Comparison of ENCODE assay signal across 28 mouse cellular contexts in genomic region chr2:36272288-36272950, GRCm38 (mm10). TPM values are rescaled to one million over a fixed set of nuclear protein-coding genes. Genes with fewer than 3 reads are reported as not detected.
A peak's percentile ranks its signal among the peaks of the same experiment; 100 is the strongest.
DNase-seq lines count a peak whose midpoint lies in the region; ATAC-seq and TF ChIP-seq lines count a peak whose summit lies in the region.
"Had no signal": no experiment of that assay in that cellular context is flagged by ENCODE, and none has a peak within 500 bp of the region (broad histone marks: within the 10 kb centered on the region; RNA-seq: fewer than 3 reads in every experiment).

No protein-coding gene starts in this region.

- TF ChIP-seq CTCF in bone marrow, adult 2 months (IDR thresholded peaks at IDR 0.05; ENCODE audit: control insufficient read depth, insufficient read depth, low read length): no peak

- H3K4me1 ChIP-seq in liver, embryonic 16.5 days (ENCODE audit: control insufficient read depth, low read depth, low read length): no peaks in the 10 kb centered on the region
- no peaks in the 10 kb centered on the region for H3K4me1 ChIP-seq in liver, embryonic 11.5 days (replicated peaks; ENCODE audit: control insufficient read depth, insufficient read depth, low read length)
- peaks cover 6% of the 10 kb centered on the region for H3K4me1 ChIP-seq in bone marrow, adult 2 months (ENCODE audit: control insufficient read depth, insufficient read depth, low read length)
- no peaks in the 10 kb centered on the region for H3K4me1 ChIP-seq in intestine, embryonic 16.5 days (ENCODE audit: control insufficient read depth, insufficient read depth, low read length)
- H3K4me1 ChIP-seq: midbrain, embryonic 15.5 days had no signal

- no peak overlapping the region for H3K4me3 ChIP-seq in liver, embryonic 16.5 days (ENCODE audit: low read depth, low read length)
- no peak overlapping the region for H3K4me3 ChIP-seq in liver, embryonic 11.5 days (ENCODE audit: low read depth, low read length)
- H3K4me3 ChIP-seq in bone marrow, adult 2 months (replicated peaks; ENCODE audit: control insufficient read depth, low read depth, low read length): no peak overlapping the region
- no peak overlapping the region for H3K4me3 ChIP-seq in macrophage (ENCODE audit: inconsistent target)
- no peak overlapping the region for H3K4me3 ChIP-seq in intestine, embryonic 16.5 days (ENCODE audit: low read length)
- H3K4me3 ChIP-seq: erythroblast, embryonic 14.5 days; gastrocnemius, adult 2 months; midbrain, embryonic 10.5 days; midbrain, embryonic 15.5 days had no signal

- H3K27ac ChIP-seq in liver, embryonic 16.5 days (ENCODE audit: low read length): peak overlapping the region; percentile 22; the same call in 1 of the 2 replicates
- no peak overlapping the region for H3K27ac ChIP-seq in liver, embryonic 11.5 days (ENCODE audit: low read depth, low read length)
- peak overlapping the region; percentile 28; the same call in 1 of the 2 replicates for H3K27ac ChIP-seq in bone marrow, adult 2 months (ENCODE audit: control insufficient read depth, insufficient read depth, low read depth, low read length, poor library complexity)
- peak overlapping the region; percentile 5; the same call in 1 of the 2 replicates for H3K27ac ChIP-seq in macrophage
- H3K27ac ChIP-seq in intestine, embryonic 16.5 days (ENCODE audit: low read length): no peak overlapping the region
- H3K27ac ChIP-seq: gastrocnemius, adult 2 months; hindbrain, embryonic 14.5 days; midbrain, embryonic 10.5 days; midbrain, embryonic 15.5 days had no signal

- no peaks in the 10 kb centered on the region for H3K27me3 ChIP-seq in liver, embryonic 16.5 days (ENCODE audit: control insufficient read depth, insufficient read depth, low read depth, low read length)
- H3K27me3 ChIP-seq in liver, embryonic 11.5 days (replicated peaks; ENCODE audit: control insufficient read depth, insufficient read depth, low read length): no peaks in the 10 kb centered on the region
- H3K27me3 ChIP-seq in intestine, embryonic 16.5 days (replicated peaks; ENCODE audit: control insufficient read depth, insufficient read depth, low read length): no peaks in the 10 kb centered on the region
- H3K27me3 ChIP-seq: midbrain, embryonic 15.5 days had no signal

- no peak for TF ChIP-seq POLR2A in bone marrow, adult 2 months (IDR thresholded peaks at IDR 0.05; ENCODE audit: borderline replicate concordance, control insufficient read depth, low read depth, low read length)

- H3K4me2 ChIP-seq in liver, embryonic 16.5 days (ENCODE audit: low read depth, low read length): no peak overlapping the region
- H3K4me2 ChIP-seq in liver, embryonic 11.5 days: no peak overlapping the region
- H3K4me2 ChIP-seq in intestine, embryonic 16.5 days (ENCODE audit: low read depth, low read length): no peak overlapping the region
- H3K4me2 ChIP-seq: hindbrain, embryonic 14.5 days; midbrain, embryonic 15.5 days had no signal

- 20% methylated on average over 6 of the region's 6 CpGs for WGBS in liver, embryonic 16.5 days (ENCODE audit: insufficient replicate concordance)
- 54% methylated on average over 6 of the region's 6 CpGs for WGBS in liver, embryonic 11.5 days
- 2% methylated on average over 6 of the region's 6 CpGs for WGBS in bone marrow, adult 2 months
- 4% methylated on average over 6 of the region's 6 CpGs for WGBS in macrophage (ENCODE audit: missing documents)
- 72% methylated on average over 6 of the region's 6 CpGs for WGBS in intestine, embryonic 16.5 days

- H3K9me3 ChIP-seq in liver, embryonic 16.5 days (replicated peaks; ENCODE audit: control insufficient read depth, low read length): no peaks in the 10 kb centered on the region
- H3K9me3 ChIP-seq in liver, embryonic 11.5 days (ENCODE audit: control insufficient read depth, low read length): no peaks in the 10 kb centered on the region
- H3K9me3 ChIP-seq in intestine, embryonic 16.5 days (ENCODE audit: control insufficient read depth, low read length): no peaks in the 10 kb centered on the region
- H3K9me3 ChIP-seq: midbrain, embryonic 10.5 days; midbrain, embryonic 15.5 days had no signal

- ATAC-seq in liver, embryonic 16.5 days (ENCODE audit: low read depth): no peak
- no peak for ATAC-seq in liver, embryonic 11.5 days (replicated peaks; ENCODE audit: low FRiP score)
- no peak for ATAC-seq in intestine, embryonic 16.5 days
- ATAC-seq: CD4-positive, CD25-positive, alpha-beta regulatory T cell, adult 4 months; forebrain, embryonic 16.5 days; lung, postnatal 0 days; midbrain, embryonic 15.5 days had no signal

- H3K9ac ChIP-seq in liver, embryonic 16.5 days (ENCODE audit: low read depth, low read length): no peak overlapping the region
- no peak overlapping the region for H3K9ac ChIP-seq in liver, embryonic 11.5 days (ENCODE audit: low read depth, low read length)
- no peak overlapping the region for H3K9ac ChIP-seq in intestine, embryonic 16.5 days (ENCODE audit: low read depth, low read length)
- H3K9ac ChIP-seq: hindbrain, embryonic 14.5 days; midbrain, embryonic 15.5 days had no signal

- no peaks in the 10 kb centered on the region for H3K79me2 ChIP-seq in macrophage (ENCODE audit: inconsistent target)

- H3K36me3 ChIP-seq in liver, embryonic 16.5 days (ENCODE audit: control insufficient read depth, insufficient read depth): no peaks in the 10 kb centered on the region
- no peaks in the 10 kb centered on the region for H3K36me3 ChIP-seq in liver, embryonic 11.5 days (ENCODE audit: control insufficient read depth, insufficient read depth, low read length)
- no peaks in the 10 kb centered on the region for H3K36me3 ChIP-seq in macrophage (ENCODE audit: inconsistent target)
- no peaks in the 10 kb centered on the region for H3K36me3 ChIP-seq in intestine, embryonic 16.5 days (ENCODE audit: control insufficient read depth, insufficient read depth, low read length)
- H3K36me3 ChIP-seq: midbrain, embryonic 10.5 days; midbrain, embryonic 15.5 days had no signal

- DNase-seq in liver, embryonic 11.5 days (ENCODE audit: low spot score): no peak
- DNase-seq in layer of hippocampus, adult 9-10 months (ENCODE audit: low spot score): no peak
- no peak for DNase-seq in spleen, postnatal 4 days (ENCODE audit: low spot score in 2 of 2)
- DNase-seq: adrenal gland, postnatal 36 days; cerebellum, adult 11-12 months; cerebellum, adult 9-11 months; gastrocnemius, adult 2 months; heart, postnatal 4 days; kidney, adult 11 months; kidney, postnatal 14 days; liver; lung, adult 18-20 months; lung, postnatal 4 days; right cerebral cortex, adult 18-20 months; right cerebral cortex, postnatal 4 days; thymus, adult 2 months; thymus, postnatal 4 days had no signal

RNA-seq across cellular contexts. Expression of gene Ptgs1, which starts 42.2 kb away (rescaled TPM):
- polyA plus RNA-seq in liver, embryonic 16.5 days (2015; fragmentation: Nextera tagmentation; extraction: Ambion mirVana): 20.9 and 22.5 TPM in 2 replicates
- 28.6 and 30.3 TPM in 2 replicates for polyA plus RNA-seq in liver, embryonic 11.5 days (2014; fragmentation: Nextera tagmentation; extraction: Ambion mirVana)
- polyA plus RNA-seq in bone marrow, adult 2 months (2011; ENCODE audit: insufficient read depth, insufficient read length, low replicate concordance, missing spikeins): 33.4 and 88.0 TPM in 2 replicates
- 100 to 1,000 TPM in 4 of 26 experiments, 10 to 100 TPM in 20, 1 to 10 TPM in 2; 7.9 to 140 (median 41.4) TPM for total RNA-seq in macrophage (2018; cell fraction: chromatin; rRNA removed)
- total RNA-seq in macrophage (2018; cell fraction: cytosol; rRNA removed): 10 to 100 TPM in 14 of 26 experiments, 1 to 10 TPM in 12; 3.2 to 31.8 (median 12.4) TPM
- 100 to 1,000 TPM in 1 of 26 experiments, 10 to 100 TPM in 20, 1 to 10 TPM in 5; 6.8 to 103 (median 22.2) TPM for total RNA-seq in macrophage (2018; cell fraction: nucleus; rRNA removed)
- polyA plus RNA-seq in macrophage (2018): 10.2 to 38.1 TPM (median 20.3 TPM) in 3 replicates
- 29.1 and 29.8 TPM in 2 replicates for polyA plus RNA-seq in intestine, embryonic 16.5 days (2015; fragmentation: Nextera tagmentation; extraction: Ambion mirVana)

Comparison
In these comparisons a context has a peak if more than half of its experiments do, and no peak if none do; other contexts are left out.
1. H3K27ac ChIP-seq: peak in liver, embryonic 16.5 days (single experiment), bone marrow, adult 2 months (single experiment) and macrophage (single experiment); none in liver, embryonic 11.5 days (single experiment) and intestine, embryonic 16.5 days (single experiment).